Mouse (Mus musculus) brain, embryonic 14.5 days (tissue): Measurements from ENCODE around the gene Hist1h2bf. TPM values are rescaled to one million over a fixed set of nuclear protein-coding genes. Genes with fewer than 3 reads are reported as not detected.
A peak's percentile ranks its signal among the peaks of the same experiment; 100 is the strongest.

Experiments used
- DNase-seq: peaks from one replicate; pipeline ENCODE4 v3.0.0-alpha.2; 2011; ENCODE audit warnings: low read depth
- CTCF ChIP-seq: fragments of 200-500 bp; IDR thresholded peaks from 2 replicates; pipeline ENCODE4 v1.5.1; 2012; ENCODE audit warnings: inconsistent platforms, mild to moderate bottlenecking, moderate library complexity, borderline replicate concordance; ENCODE audit not compliant: insufficient read depth, insufficient read length; ENCODE audit errors: extremely low read depth
- POLR2A ChIP-seq: fragments of 200-500 bp; IDR thresholded peaks from 2 replicates; pipeline ENCODE4 v1.6.1; 2012; ENCODE audit warnings: mild to moderate bottlenecking, inconsistent platforms, borderline replicate concordance; ENCODE audit not compliant: poor library complexity, insufficient read depth, insufficient read length, severe bottlenecking; ENCODE audit errors: extremely low read depth
- polyA plus RNA-seq: library from polyadenylated mRNA; depleted of rRNA; stranded (reverse); fragments of >200 nt; gene quantifications from 2 replicates; pipeline ENCODE4 v1.2.3, GENCODE M21; 2012; rRNA removed

Hist1h2bf gene
- polyA plus RNA-seq, 1 experiment = 21.6 TPM

GRCm38 (mm10) chr13:23530181-23530900 lies 43.7 kb downstream of the Hist1h2bf start:
- TF ChIP-seq POLR2A (no peak), CTCF (no peak)

GRCm38 (mm10) chr13:23529480-23530165 lies 44.4 kb downstream of the Hist1h2bf start:
- TF ChIP-seq CTCF (no peak), POLR2A (no peak)
- no peak for DNase-seq

More at GRCm38 (mm10) chr13:23530181-23530900, 43.7 kb downstream of the Hist1h2bf start:
- DNase-seq = peak; percentile 78

- DNase-seq = peak; percentile 15
- TF ChIP-seq CTCF (no peak), POLR2A (no peak)
Measured at GRCm38 (mm10) chr13:23529005-23529404, 45.0 kb downstream of the Hist1h2bf start.

- TF ChIP-seq CTCF (no peak), POLR2A (no peak)
- DNase-seq = peak; percentile 96
Measured at GRCm38 (mm10) chr13:23526312-23526711, 47.7 kb downstream of the Hist1h2bf start.

- TF ChIP-seq POLR2A (no peak), CTCF (no peak)
- DNase-seq = no peak
Measured at GRCm38 (mm10) chr13:23525901-23526300, 48.1 kb downstream of the Hist1h2bf start.

- DNase-seq = peak; percentile 94
- no peak for TF ChIP-seq POLR2A
- peak; percentile 84; the same call in 1 of the 2 replicates for TF ChIP-seq CTCF
Measured at GRCm38 (mm10) chr13:23524654-23525053, 49.3 kb downstream of the Hist1h2bf start.

GRCm38 (mm10) chr13:23523976-23524375 lies 50.0 kb downstream of the Hist1h2bf start:
- DNase-seq = no peak
- TF ChIP-seq POLR2A = no peak

Other genes starting within 250 kb of the Hist1h2bf start
- gene Zfp322a, start 205.0 kb downstream of the Hist1h2bf start, polyA plus RNA-seq = 21.2 and 22.4 TPM in 2 replicates
- 7.2 and 8.3 TPM in 2 replicates for gene Abt1, start 150.3 kb downstream of the Hist1h2bf start, polyA plus RNA-seq
- 0.05 and 0.12 TPM in 2 replicates for gene Btn1a1, start 108.3 kb downstream of the Hist1h2bf start, polyA plus RNA-seq
- 0.03 and 0.11 TPM in 2 replicates for gene Btn2a2, start 85.3 kb downstream of the Hist1h2bf start, polyA plus RNA-seq
- 23.3 and 31.7 TPM in 2 replicates for gene Hist1h4h, start 43.1 kb downstream of the Hist1h2bf start, polyA plus RNA-seq
- 474 and 536 TPM in 2 replicates for gene Hist1h2af, start 40.3 kb downstream of the Hist1h2bf start, polyA plus RNA-seq
- gene Hist1h3g, start 38.8 kb downstream of the Hist1h2bf start, polyA plus RNA-seq = 25.5 and 42.1 TPM in 2 replicates
- 4.4 and 4.7 TPM in 2 replicates for gene Hist1h2bh, start 30.8 kb downstream of the Hist1h2bf start, polyA plus RNA-seq
- gene Hist1h3f, start 30.1 kb downstream of the Hist1h2bf start, polyA plus RNA-seq = 4.5 and 5.5 TPM in 2 replicates
- gene Hist1h4f, start 22.5 kb downstream of the Hist1h2bf start, polyA plus RNA-seq = 17.2 and 25.6 TPM in 2 replicates
- 0.39 and 0.51 TPM in 2 replicates for gene Hist1h1d, start 20.9 kb downstream of the Hist1h2bf start, polyA plus RNA-seq
- gene Hist1h3e, start 11.8 kb downstream of the Hist1h2bf start, polyA plus RNA-seq = 34.2 and 40.6 TPM in 2 replicates
- 17.9 and 18.0 TPM in 2 replicates for gene Hist1h2ae, start 3.0 kb downstream of the Hist1h2bf start, polyA plus RNA-seq
- gene Hist1h2bg, start 2.8 kb downstream of the Hist1h2bf start, polyA plus RNA-seq = 44.4 and 68.0 TPM in 2 replicates
- 7.2 and 13.6 TPM in 2 replicates for gene Hist1h2ad, start 185 bp upstream of the Hist1h2bf start, polyA plus RNA-seq
- 21.8 and 24.7 TPM in 2 replicates for gene Hist1h3d, start 1.6 kb upstream of the Hist1h2bf start, polyA plus RNA-seq
- 6.5 and 18.7 TPM in 2 replicates for gene Hist1h4d, start 7.4 kb upstream of the Hist1h2bf start, polyA plus RNA-seq
- 3.5 TPM in 2 replicates for gene Hist1h2be, start 46.9 kb upstream of the Hist1h2bf start, polyA plus RNA-seq
- gene Hist1h1e, start 48.4 kb upstream of the Hist1h2bf start, polyA plus RNA-seq = 5.8 and 7.8 TPM in 2 replicates
- 1.7 and 1.8 TPM in 2 replicates for gene Hist1h2ac, start 109.8 kb upstream of the Hist1h2bf start, polyA plus RNA-seq
- 32.0 and 48.5 TPM in 2 replicates for gene Hist1h2bc, start 110.0 kb upstream of the Hist1h2bf start, polyA plus RNA-seq
- gene Hist1h1t, start 121.6 kb upstream of the Hist1h2bf start, polyA plus RNA-seq = 0.08 TPM in 1 of 2 replicates, not detected in the other
- 4.6 and 11.6 TPM in 2 replicates for gene Hist1h4c, start 124.3 kb upstream of the Hist1h2bf start, polyA plus RNA-seq
- 1.7 and 2.3 TPM in 2 replicates for gene Hfe, start 136.7 kb upstream of the Hist1h2bf start, polyA plus RNA-seq
- 12.1 and 16.0 TPM in 2 replicates for gene Hist1h1c, start 164.6 kb upstream of the Hist1h2bf start, polyA plus RNA-seq
- 30.4 and 54.0 TPM in 2 replicates for gene Hist1h3c, start 171.4 kb upstream of the Hist1h2bf start, polyA plus RNA-seq
- 11.1 and 17.5 TPM in 2 replicates for gene Hist1h2bb, start 172.5 kb upstream of the Hist1h2bf start, polyA plus RNA-seq
- gene Hist1h2ab, start 176.9 kb upstream of the Hist1h2bf start, polyA plus RNA-seq = 34.0 and 49.9 TPM in 2 replicates
- gene Hist1h3b, start 178.1 kb upstream of the Hist1h2bf start, polyA plus RNA-seq = 49.2 and 55.6 TPM in 2 replicates
- gene Hist1h4b, start 182.8 kb upstream of the Hist1h2bf start, polyA plus RNA-seq = 17.9 and 20.4 TPM in 2 replicates
- gene Hist1h4a, start 187.0 kb upstream of the Hist1h2bf start, polyA plus RNA-seq = 11.6 and 33.9 TPM in 2 replicates
- gene Hist1h3a, start 188.2 kb upstream of the Hist1h2bf start, polyA plus RNA-seq = 22.8 and 41.9 TPM in 2 replicates
- gene Hist1h1a, start 189.5 kb upstream of the Hist1h2bf start, polyA plus RNA-seq = 3.8 and 4.0 TPM in 2 replicates
- gene Trim38, start 195.7 kb upstream of the Hist1h2bf start, polyA plus RNA-seq = not detected in 2 replicates
- not detected in 2 replicates for gene Slc17a2, start 232.8 kb upstream of the Hist1h2bf start, polyA plus RNA-seq